Mouse (Mus musculus) neural tube, embryonic 11.5 days (tissue): ENCODE measurements around the gene Thsd7a. TPM values are rescaled to one million over a fixed set of nuclear protein-coding genes. Genes with fewer than 3 reads are reported as not detected.

Source experiments
- ATAC-seq: fragments of 200-750 bp; cut with Nextera tagmentation; 2 replicates; pipeline ENCODE4 v1.8.0; 2017; ENCODE audit warnings: moderate number of reproducible peaks, mild to moderate bottlenecking, moderate TSS enrichment, moderate library complexity; ENCODE audit not compliant: insufficient read depth, low FRiP score, low TSS enrichment
- DNase-seq: peaks from one replicate; pipeline ENCODE4 v3.0.0-alpha.2; 2015; ENCODE audit warnings: low spot score
- H3K27ac ChIP-seq: fragments of 300-500 bp; sonication (generic); 2 replicates; pipeline ENCODE4 v1.5.1; 2014; ENCODE audit warnings: low read depth, mild to moderate bottlenecking, low read length
- H3K27me3 ChIP-seq: fragments of 300-500 bp; sonication (generic); 2 replicates; pipeline ENCODE4 v1.6.1; 2014; ENCODE audit warnings: mild to moderate bottlenecking, low read length, mixed read lengths; ENCODE audit not compliant: control insufficient read depth, insufficient read depth
- H3K36me3 ChIP-seq: fragments of 300-500 bp; sonication (generic); 2 replicates; pipeline ENCODE4 v1.6.1; 2014; ENCODE audit warnings: mild to moderate bottlenecking, low read length, moderate library complexity, mixed read lengths; ENCODE audit not compliant: control insufficient read depth, insufficient read depth
- H3K4me1 ChIP-seq: fragments of 300-500 bp; sonication (generic); 2 replicates; pipeline ENCODE4 v1.6.1; 2014; ENCODE audit warnings: low read length, mixed read lengths; ENCODE audit not compliant: control insufficient read depth, insufficient read depth
- H3K4me2 ChIP-seq: fragments of 300-500 bp; sonication (generic); 2 replicates; pipeline ENCODE4 v1.6.1; 2014; ENCODE audit warnings: low read depth, mild to moderate bottlenecking, moderate library complexity
- H3K4me3 ChIP-seq: fragments of 300-500 bp; sonication (generic); 2 replicates; pipeline ENCODE4 v1.5.1; 2014; ENCODE audit warnings: low read depth, low read length
- H3K9ac ChIP-seq: fragments of 300-500 bp; sonication (generic); 2 replicates; pipeline ENCODE4 v1.6.1; 2014; ENCODE audit warnings: mild to moderate bottlenecking, low read length
- H3K9me3 ChIP-seq: fragments of 300-500 bp; sonication (generic); 2 replicates; pipeline ENCODE4 v1.6.1; 2016; ENCODE audit warnings: low read length; ENCODE audit not compliant: control insufficient read depth
- WGBS: fragments of 180-500 bp; shearing (Covaris S2); extraction: QIAGEN DNeasy Blood & Tissue Kit; methylation state at CpG from one replicate; pipeline ENCODE4 v1.1.7; 2014; 5-methylcytosine and 5-hydroxymethylcytosine counted together
- polyA plus RNA-seq: library from polyadenylated mRNA; unstranded; fragments of >200 nt; fragmentation: Nextera tagmentation; extraction: Ambion mirVana; gene quantifications from 2 replicates; pipeline ENCODE4 v1.2.1, GENCODE M21; 2014

Gene Thsd7a
- polyA plus RNA-seq, 1 experiment from 2014 or later = 21.0 TPM

DNA sequence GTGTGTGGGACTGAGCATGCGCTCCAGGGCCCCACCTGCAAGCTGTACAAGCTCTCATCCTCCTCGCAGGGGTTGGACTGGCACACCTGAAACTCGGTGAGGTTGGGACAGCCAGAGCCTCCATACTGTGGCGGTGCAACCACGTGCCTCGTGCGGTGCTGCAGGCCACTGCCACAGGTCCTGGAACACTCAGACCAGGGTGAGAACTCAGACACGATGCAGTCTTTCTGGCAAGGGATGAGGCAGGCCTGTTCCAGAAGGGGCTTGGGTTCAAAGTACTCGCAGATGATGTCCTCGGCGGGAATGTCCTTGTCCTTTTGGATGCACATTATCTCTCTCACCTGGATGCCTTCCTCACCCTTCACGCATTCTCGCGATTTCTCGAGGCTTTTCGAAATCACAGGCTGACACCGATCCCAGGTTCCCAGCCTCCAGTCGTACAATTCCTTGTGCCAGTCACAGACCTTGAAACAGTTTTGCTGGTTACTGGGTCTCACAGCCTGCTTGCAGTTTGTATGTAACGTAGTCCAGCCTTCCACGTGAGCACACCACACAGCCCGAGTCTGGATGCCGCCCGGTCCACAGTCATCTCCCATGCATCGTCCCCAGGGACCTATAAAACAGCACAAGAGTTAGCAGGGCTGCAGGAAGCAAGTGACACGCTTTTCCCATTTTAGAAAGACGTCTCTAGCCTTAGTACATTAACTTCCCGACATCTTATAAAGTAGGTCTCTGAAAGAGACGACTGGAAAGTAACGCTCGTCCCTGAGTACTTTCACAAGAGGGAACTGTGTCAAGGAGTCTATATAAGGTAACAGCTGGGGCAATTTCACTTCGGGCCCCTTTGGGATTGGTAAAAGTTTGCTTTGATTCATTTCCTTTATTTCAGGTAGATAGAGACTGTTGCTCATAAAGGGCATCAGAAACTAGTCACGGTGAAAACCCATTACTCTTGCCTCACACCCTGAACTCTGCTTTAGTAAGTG is 193.8 kb downstream of the Thsd7a start:
- Histone ChIP-seq H3K4me3 (no peak overlapping the region), H3K4me1 (no peaks in the 10 kb centered on the region), H3K4me2 (no peak overlapping the region), H3K27me3 (no peaks in the 10 kb centered on the region), H3K36me3 (no peaks in the 10 kb centered on the region), H3K9ac (no peak overlapping the region), H3K27ac (no peak overlapping the region), H3K9me3 (no peaks in the 10 kb centered on the region)
- no peak for DNase-seq
- ATAC-seq = no peak
- 87% methylated on average over 32 of the region's 32 CpGs for WGBS

DNA sequence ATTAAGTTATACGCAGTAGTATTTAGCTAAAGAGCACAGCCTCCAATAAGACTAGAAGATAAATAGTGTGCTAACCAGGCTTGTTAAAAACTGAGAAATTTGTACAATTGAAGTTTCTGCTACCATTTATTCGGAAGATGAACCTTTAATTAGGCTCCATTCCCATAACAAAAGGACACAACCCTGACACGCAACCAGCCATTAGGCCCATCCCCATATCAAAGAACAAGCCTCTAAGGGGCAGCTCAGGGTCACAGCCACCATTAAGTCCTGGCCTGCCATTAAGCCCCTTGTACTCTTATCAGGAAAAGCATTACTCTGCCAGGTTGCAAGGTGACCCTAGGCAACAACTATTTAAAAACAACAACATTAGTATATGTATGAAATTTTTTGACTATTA is 198.0 kb downstream of the Thsd7a start:
- Histone ChIP-seq H3K4me3 (no peak overlapping the region), H3K9me3 (no peaks in the 10 kb centered on the region), H3K4me2 (no peak overlapping the region), H3K4me1 (no peaks in the 10 kb centered on the region), H3K27me3 (no peaks in the 10 kb centered on the region), H3K9ac (no peak overlapping the region), H3K27ac (no peak overlapping the region), H3K36me3 (no peaks in the 10 kb centered on the region)
- DNase-seq = no peak
- 49% methylated on average over 3 of the region's 3 CpGs for WGBS
- ATAC-seq = no peak

DNA sequence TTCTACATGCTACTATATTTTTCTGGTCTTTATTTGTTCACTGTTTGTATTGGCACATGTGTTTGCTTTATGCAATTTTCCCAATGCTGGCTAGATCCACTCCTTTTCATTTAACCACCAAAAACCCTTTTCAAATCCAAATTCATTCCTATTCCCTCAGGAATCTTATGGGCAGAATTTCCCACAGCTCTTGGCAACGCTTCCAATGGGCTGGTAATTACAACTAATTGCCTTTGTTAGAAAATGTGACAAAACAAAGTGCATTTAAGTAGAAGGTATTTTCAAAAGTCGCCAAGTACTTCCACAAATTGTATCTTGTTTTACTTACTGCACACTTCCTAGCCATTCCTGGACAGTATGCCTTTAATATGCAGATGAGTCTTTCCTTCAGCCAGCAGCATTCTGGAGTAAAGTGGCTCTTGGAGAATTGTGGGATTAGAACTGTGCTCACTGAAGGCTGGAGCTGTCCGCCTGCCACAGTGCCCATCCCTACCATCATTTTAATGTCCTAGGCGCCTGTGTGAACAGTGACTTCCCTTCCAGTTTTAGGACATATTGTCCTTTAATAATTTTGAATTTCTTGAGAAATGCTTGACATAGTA is 199.1 kb downstream of the Thsd7a start:
- no peaks in the 10 kb centered on the region for H3K9me3 ChIP-seq
- H3K27me3 ChIP-seq = no peaks in the 10 kb centered on the region
- H3K4me2 ChIP-seq = no peak overlapping the region
- H3K4me1 ChIP-seq = no peaks in the 10 kb centered on the region
- ATAC-seq (no peak), DNase-seq (no peak)
- H3K4me3 ChIP-seq = no peak overlapping the region
- no peak overlapping the region for H3K27ac ChIP-seq
- no peaks in the 10 kb centered on the region for H3K36me3 ChIP-seq
- 48% methylated on average over 4 of the region's 4 CpGs for WGBS
- no peak overlapping the region for H3K9ac ChIP-seq

DNA sequence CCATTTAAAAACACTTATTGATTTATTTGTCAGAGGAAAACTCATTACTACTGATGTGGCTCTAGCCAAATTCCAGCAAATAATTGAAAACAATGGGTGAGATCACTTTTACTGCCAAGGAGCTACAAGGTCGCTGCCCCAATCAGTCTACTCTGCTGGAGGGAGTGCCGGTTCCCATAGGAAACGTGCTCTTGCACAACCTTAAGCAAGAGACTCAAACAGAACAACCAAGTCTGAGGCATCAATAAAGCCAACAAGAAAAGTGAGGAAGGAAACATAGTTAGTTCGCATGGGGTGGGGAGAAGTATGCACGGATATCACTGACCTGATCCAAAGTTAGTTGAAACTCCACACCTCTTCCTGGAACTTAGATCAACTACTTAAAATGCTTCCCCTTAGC is 205.1 kb downstream of the Thsd7a start:
- Histone ChIP-seq H3K27ac (no peak overlapping the region), H3K4me3 (no peak overlapping the region), H3K4me2 (no peak overlapping the region), H3K27me3 (no peaks in the 10 kb centered on the region), H3K4me1 (no peaks in the 10 kb centered on the region), H3K36me3 (no peaks in the 10 kb centered on the region), H3K9me3 (no peaks in the 10 kb centered on the region), H3K9ac (no peak overlapping the region)
- DNase-seq (no peak), ATAC-seq (no peak)
- WGBS = 54% methylated on average over 5 of the region's 5 CpGs

DNA sequence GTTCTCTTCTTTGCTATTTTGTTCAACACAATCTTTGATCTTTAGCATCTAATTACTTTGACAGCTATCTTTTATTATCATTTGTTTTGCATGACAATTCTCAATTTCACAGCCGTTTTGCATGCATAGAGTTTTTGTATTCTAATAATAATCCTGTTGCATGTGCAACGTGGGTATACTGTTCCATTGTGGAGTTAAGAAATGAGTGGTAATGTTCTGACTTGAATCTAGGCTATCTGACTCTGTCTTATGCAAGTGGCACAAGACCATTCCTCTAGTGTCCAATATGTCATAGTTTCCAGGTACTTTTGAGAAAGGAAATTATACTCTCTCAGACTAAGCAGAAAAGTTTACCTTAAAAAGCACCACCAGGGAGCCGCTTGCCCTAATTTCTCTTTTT is 206.7 kb downstream of the Thsd7a start:
- Histone ChIP-seq H3K27ac (no peak overlapping the region), H3K4me2 (no peak overlapping the region), H3K4me3 (no peak overlapping the region), H3K36me3 (no peaks in the 10 kb centered on the region), H3K9me3 (no peaks in the 10 kb centered on the region), H3K27me3 (no peaks in the 10 kb centered on the region), H3K9ac (no peak overlapping the region), H3K4me1 (no peaks in the 10 kb centered on the region)
- no peak for DNase-seq
- 64% methylated on average over 3 of the region's 3 CpGs for WGBS
- ATAC-seq = no peak

DNA sequence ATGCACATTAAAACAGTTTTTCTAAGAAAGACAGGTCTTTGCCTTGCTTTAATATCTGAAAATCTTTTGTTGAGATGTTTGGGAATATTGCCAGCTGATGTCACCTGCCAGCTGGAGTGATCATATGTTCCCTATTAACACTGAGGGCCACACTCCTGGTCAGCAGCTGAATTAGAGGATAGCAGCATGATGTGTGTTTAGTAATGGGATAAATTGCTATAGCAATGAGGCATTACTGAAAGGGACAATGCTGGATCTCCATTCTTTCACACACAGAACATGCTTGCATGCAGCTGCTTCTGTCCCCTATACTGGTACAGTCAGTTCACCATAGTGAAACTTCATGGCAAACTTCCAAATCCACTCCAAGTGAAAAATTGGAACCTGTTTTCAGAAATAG is 230.1 kb downstream of the Thsd7a start:
- DNase-seq (no peak), ATAC-seq (no peak)
- Histone ChIP-seq H3K4me1 (no peaks in the 10 kb centered on the region), H3K27ac (no peak overlapping the region), H3K4me3 (no peak overlapping the region), H3K9me3 (no peaks in the 10 kb centered on the region), H3K36me3 (no peaks in the 10 kb centered on the region), H3K4me2 (no peak overlapping the region), H3K9ac (no peak overlapping the region), H3K27me3 (no peaks in the 10 kb centered on the region)

DNA sequence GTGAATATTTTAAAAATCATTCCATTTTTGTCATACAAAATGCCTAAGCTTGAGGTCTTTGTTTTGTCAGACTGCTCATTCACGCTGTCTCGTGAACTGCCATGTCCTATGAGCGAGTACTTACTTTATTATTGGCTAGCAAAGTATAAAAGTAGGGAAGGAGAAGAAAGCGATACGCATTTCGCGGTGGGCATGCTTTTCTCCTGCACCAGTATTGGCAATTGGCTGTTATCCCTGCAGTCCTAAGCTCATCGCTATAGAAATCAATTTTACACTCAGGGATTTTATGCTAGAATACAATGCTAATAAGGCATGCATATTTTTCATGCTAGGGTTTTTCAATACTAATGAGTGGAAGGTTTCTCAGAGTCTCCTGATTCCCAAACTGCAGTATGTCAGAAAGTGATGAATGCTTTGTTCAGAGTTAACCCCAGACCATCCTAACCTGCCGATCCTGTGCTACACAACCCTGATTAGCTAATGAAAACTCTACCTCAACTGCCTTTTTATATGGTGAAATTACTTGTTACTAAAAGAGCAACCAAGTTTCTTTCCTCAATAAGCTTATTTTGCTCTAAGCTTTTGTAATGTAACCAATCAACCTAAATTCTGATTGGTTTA is 230.8 kb downstream of the Thsd7a start:
- Histone ChIP-seq H3K9ac (no peak overlapping the region), H3K27ac (no peak overlapping the region), H3K4me3 (no peak overlapping the region), H3K4me1 (no peaks in the 10 kb centered on the region), H3K4me2 (no peak overlapping the region), H3K27me3 (no peaks in the 10 kb centered on the region), H3K9me3 (no peaks in the 10 kb centered on the region), H3K36me3 (no peaks in the 10 kb centered on the region)
- no peak for ATAC-seq
- WGBS = 68% methylated on average over 9 of the region's 9 CpGs
- no peak for DNase-seq

DNA sequence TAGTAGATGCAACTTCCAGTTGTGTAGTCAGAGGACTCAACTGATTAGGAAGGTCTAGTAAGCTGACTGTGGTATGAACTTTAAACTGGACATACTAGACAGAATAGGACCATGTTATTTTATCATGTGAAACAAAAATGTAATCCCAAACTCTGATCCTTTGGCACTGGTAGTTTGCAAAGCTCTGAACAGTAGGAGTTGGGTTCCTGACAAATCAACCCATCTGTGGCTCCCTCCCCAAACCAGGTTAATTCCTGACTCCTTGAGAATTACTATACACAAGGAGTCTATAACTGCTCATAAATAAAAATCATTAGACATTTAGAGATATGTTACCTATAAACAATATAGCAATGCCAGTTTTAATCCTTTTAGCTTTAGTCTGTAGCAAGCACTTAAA is 231.5 kb downstream of the Thsd7a start:
- Histone ChIP-seq H3K9me3 (no peaks in the 10 kb centered on the region), H3K36me3 (no peaks in the 10 kb centered on the region), H3K4me3 (no peak overlapping the region), H3K9ac (no peak overlapping the region), H3K4me1 (no peaks in the 10 kb centered on the region), H3K27me3 (no peaks in the 10 kb centered on the region), H3K4me2 (no peak overlapping the region), H3K27ac (no peak overlapping the region)
- no peak for ATAC-seq
- no peak for DNase-seq
